Mouse (Mus musculus): ENCODE measurements at regions not wholly inside any gene's neighbourhood (a gene's known extent, or its start where the extent isn't known, plus 50 kb on each side); places are given as distances from the start of the nearest gene placed in this dataset.

DNA sequence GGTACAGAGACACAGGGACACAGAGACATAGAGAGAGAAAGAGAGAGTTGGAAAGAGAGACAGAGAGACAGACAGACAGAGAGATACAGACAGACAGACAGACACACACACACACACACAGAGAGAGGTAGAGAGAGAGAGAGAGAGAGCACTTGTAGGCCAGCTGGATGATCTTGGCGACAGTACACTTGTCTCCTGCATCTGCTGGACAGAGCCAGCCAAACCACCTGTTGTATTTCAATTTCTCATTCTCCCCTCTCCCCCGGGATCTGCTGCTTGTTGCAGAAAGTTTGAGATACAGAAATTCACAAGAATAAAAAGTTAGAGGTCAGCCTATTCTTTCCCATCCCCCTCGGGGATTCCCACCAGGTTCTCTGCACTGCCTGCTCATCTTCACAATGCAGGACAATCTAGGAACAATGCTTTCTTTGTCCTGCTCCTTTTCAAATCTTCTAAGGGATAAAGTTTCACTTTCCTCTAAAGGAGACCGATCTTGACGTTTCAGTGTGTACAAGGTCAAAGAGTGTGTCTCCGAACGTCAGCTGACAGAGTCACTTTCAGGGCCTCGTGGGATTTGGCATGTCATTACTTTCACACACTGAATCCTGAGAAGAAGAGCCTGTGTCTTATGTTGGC lies 94.4 kb upstream of the Nectin3 start:
- Histone ChIP-seq H3K4me2 (ENCODE audit: low read depth, low read length) (no peak overlapping the region), H3K9ac (ENCODE audit: low read depth, low read length) (no peak overlapping the region), H3K4me3 (ENCODE audit: low read depth, low read length) (no peak overlapping the region), H3K27me3 (replicated peaks; ENCODE audit: control insufficient read depth, insufficient read depth, low read length) (no peaks in the 10 kb centered on the region), H3K36me3 (ENCODE audit: control insufficient read depth, insufficient read depth, low read length) (no peaks in the 10 kb centered on the region), H3K9me3 (ENCODE audit: control insufficient read depth, low read length) (no peaks in the 10 kb centered on the region), H3K4me1 (ENCODE audit: control insufficient read depth, insufficient read depth, low read length) (no peaks in the 10 kb centered on the region), H3K27ac (replicated peaks; ENCODE audit: low read depth, low read length) (no peak overlapping the region)
- DNase-seq (ENCODE audit: low spot score) (peak; percentile 64), ATAC-seq (ENCODE audit: low read depth) (peak; percentile 37; the same call in 1 of the 2 replicates)
- 17% methylated on average over 8 of the region's 8 CpGs for WGBS

DNA sequence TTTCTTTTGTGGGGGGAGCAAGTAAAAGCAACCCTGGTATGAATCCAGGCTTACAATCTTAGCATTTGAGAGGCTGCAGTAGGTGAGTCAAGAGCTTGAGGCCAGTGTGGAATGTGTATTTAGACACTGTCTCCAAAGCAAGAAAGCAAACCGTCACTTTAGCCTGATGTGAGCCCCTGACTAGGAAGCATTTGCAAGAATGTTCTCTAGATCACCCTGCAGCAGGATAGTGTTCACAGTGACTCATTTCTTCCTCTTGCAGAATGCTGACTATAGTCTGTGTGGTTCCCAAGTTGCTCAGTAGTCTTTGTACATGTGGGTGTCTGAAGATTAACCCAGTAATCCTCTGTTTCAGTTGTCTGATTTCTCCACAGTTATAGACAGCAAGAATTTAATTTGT lies 88.7 kb upstream of the Nectin3 start:
- ATAC-seq (ENCODE audit: low read depth) (no peak), DNase-seq (ENCODE audit: low spot score) (peak; percentile 27)
- no peak overlapping the region for H3K9ac ChIP-seq (ENCODE audit: low read depth, low read length)
- H3K27me3 ChIP-seq (replicated peaks; ENCODE audit: control insufficient read depth, insufficient read depth, low read length), result no peaks in the 10 kb centered on the region
- no peak overlapping the region for H3K27ac ChIP-seq (replicated peaks; ENCODE audit: low read depth, low read length)
- no peaks in the 10 kb centered on the region for H3K36me3 ChIP-seq (ENCODE audit: control insufficient read depth, insufficient read depth, low read length)
- H3K9me3 ChIP-seq (ENCODE audit: control insufficient read depth, low read length), result no peaks in the 10 kb centered on the region
- H3K4me1 ChIP-seq (ENCODE audit: control insufficient read depth, insufficient read depth, low read length), result no peaks in the 10 kb centered on the region
- no peak overlapping the region for H3K4me2 ChIP-seq (ENCODE audit: low read depth, low read length)
- no peak overlapping the region for H3K4me3 ChIP-seq (ENCODE audit: low read depth, low read length)
- 44% methylated on average over 1 of the region's 1 CpGs for WGBS

DNA sequence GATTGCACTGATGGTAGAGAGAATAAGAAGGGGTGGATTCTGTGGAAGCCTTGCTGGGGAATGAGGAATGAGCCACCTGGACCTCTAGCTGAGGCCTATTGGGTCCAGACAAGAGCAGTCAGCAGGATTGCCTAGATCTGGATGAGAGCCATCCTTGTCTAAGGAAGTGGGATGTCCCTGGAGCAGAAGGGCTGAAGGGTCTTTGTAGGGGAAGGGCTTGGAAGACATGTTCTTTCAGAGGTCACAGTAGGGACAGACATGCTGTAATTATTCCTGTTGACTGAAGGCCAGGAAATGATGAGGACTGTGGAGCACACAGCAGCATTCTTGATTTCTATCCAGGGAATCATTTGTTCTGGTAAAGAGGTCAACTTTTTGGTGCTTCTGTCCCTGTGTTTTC lies 86.2 kb upstream of the Nectin3 start:
- Histone ChIP-seq H3K27ac (replicated peaks; ENCODE audit: low read depth, low read length) (no peak overlapping the region), H3K4me3 (ENCODE audit: low read depth, low read length) (no peak overlapping the region), H3K4me2 (ENCODE audit: low read depth, low read length) (no peak overlapping the region), H3K9ac (ENCODE audit: low read depth, low read length) (no peak overlapping the region), H3K27me3 (replicated peaks; ENCODE audit: control insufficient read depth, insufficient read depth, low read length) (no peaks in the 10 kb centered on the region), H3K36me3 (ENCODE audit: control insufficient read depth, insufficient read depth, low read length) (no peaks in the 10 kb centered on the region), H3K4me1 (ENCODE audit: control insufficient read depth, insufficient read depth, low read length) (no peaks in the 10 kb centered on the region), H3K9me3 (ENCODE audit: control insufficient read depth, low read length) (no peaks in the 10 kb centered on the region)
- DNase-seq (ENCODE audit: low spot score) (no peak), ATAC-seq (ENCODE audit: low read depth) (no peak)

DNA sequence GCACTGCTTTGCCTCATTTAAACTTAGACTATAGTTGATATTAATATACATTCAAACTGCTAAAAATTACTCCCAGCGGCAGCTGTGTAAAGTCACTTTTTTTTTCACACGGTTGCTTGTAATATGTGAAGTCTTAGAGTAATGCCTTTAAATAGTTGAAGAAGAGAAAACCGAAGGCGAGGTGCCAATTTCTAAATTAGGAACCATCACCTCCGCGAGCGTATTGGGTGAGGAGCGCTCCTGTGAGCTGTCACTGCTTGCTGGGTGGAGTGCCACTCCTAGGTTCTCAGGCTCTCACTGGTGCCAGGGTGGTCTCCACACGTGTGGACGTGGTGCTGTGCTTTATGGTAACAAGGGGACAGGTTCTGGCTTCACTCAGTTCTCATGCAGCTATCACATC lies 82.8 kb upstream of the Nectin3 start:
- H3K4me1 ChIP-seq (ENCODE audit: control insufficient read depth, insufficient read depth, low read length), result no peaks in the 10 kb centered on the region
- H3K4me2 ChIP-seq (ENCODE audit: low read depth, low read length), result no peak overlapping the region
- 80% methylated on average over 10 of the region's 10 CpGs for WGBS
- H3K27me3 ChIP-seq (replicated peaks; ENCODE audit: control insufficient read depth, insufficient read depth, low read length), result no peaks in the 10 kb centered on the region
- no peak for ATAC-seq (ENCODE audit: low read depth)
- H3K27ac ChIP-seq (replicated peaks; ENCODE audit: low read depth, low read length), result no peak overlapping the region
- H3K36me3 ChIP-seq (ENCODE audit: control insufficient read depth, insufficient read depth, low read length), result no peaks in the 10 kb centered on the region
- no peak overlapping the region for H3K4me3 ChIP-seq (ENCODE audit: low read depth, low read length)
- H3K9ac ChIP-seq (ENCODE audit: low read depth, low read length), result no peak overlapping the region
- H3K9me3 ChIP-seq (ENCODE audit: control insufficient read depth, low read length), result no peaks in the 10 kb centered on the region
- peak; percentile 6 for DNase-seq (ENCODE audit: low spot score)

DNA sequence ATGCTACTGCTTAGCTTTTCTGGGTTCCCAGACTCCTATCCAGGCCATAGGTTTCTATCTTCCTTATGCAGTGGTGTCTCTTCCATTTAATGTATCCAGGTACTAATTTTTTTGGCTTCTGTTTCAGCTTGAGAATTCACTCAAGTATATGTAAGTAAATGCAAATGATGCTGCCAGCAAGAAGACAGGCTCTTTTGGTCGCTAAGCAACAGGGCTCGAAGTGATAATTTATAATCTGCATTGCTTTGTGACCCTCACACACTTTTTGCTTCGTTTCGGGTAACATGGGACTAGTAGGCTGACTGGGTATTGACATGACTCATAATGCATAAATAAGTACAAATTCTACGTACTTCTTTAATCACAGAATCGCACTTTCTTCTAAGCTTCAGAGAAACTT lies 75.9 kb upstream of the Nectin3 start:
- Histone ChIP-seq H3K4me1 (ENCODE audit: control insufficient read depth, insufficient read depth, low read length) (0 out of 2 replicates have a peak, but pooled peaks cover 6% of the 10 kb centered on the region), H3K36me3 (ENCODE audit: control insufficient read depth, insufficient read depth, low read length) (no peaks in the 10 kb centered on the region), H3K9me3 (ENCODE audit: control insufficient read depth, low read length) (no peaks in the 10 kb centered on the region), H3K4me3 (ENCODE audit: low read depth, low read length) (no peak overlapping the region), H3K27ac (replicated peaks; ENCODE audit: low read depth, low read length) (no peak overlapping the region), H3K27me3 (replicated peaks; ENCODE audit: control insufficient read depth, insufficient read depth, low read length) (no peaks in the 10 kb centered on the region), H3K9ac (ENCODE audit: low read depth, low read length) (no peak overlapping the region), H3K4me2 (ENCODE audit: low read depth, low read length) (no peak overlapping the region)
- DNase-seq (ENCODE audit: low spot score) (no peak), ATAC-seq (ENCODE audit: low read depth) (no peak)
- WGBS, result 86% methylated on average over 6 of the region's 6 CpGs

DNA sequence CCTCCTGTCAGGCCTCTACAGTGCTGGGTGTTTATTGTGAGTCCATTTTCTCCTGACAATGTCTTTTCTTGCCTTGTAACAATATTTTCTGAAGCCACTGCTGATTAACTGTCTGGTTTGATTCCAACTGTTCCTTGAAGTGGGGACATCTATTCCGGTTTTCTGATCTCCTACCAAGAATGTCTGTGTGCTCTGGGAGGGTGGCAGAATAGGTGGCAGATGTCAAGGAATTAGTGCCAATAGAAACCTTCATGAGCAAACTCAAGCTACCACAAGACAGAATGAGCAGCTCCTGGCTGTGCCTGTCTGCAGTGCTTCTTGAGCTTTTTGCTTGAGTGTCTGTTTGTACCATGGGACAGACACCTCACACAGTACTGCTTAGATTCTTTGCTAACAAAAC lies 69.1 kb upstream of the Nectin3 start:
- DNase-seq (ENCODE audit: low spot score) (no peak), ATAC-seq (ENCODE audit: low read depth) (no peak)
- H3K4me1 ChIP-seq (ENCODE audit: control insufficient read depth, insufficient read depth, low read length), result no peaks in the 10 kb centered on the region
- H3K27me3 ChIP-seq (replicated peaks; ENCODE audit: control insufficient read depth, insufficient read depth, low read length), result no peaks in the 10 kb centered on the region
- H3K4me3 ChIP-seq (ENCODE audit: low read depth, low read length), result no peak overlapping the region
- no peak overlapping the region for H3K27ac ChIP-seq (replicated peaks; ENCODE audit: low read depth, low read length)
- H3K36me3 ChIP-seq (ENCODE audit: control insufficient read depth, insufficient read depth, low read length), result no peaks in the 10 kb centered on the region
- H3K9me3 ChIP-seq (ENCODE audit: control insufficient read depth, low read length), result no peaks in the 10 kb centered on the region
- WGBS, result 84% methylated on average over 1 of the region's 1 CpGs
- H3K4me2 ChIP-seq (ENCODE audit: low read depth, low read length), result no peak overlapping the region
- H3K9ac ChIP-seq (ENCODE audit: low read depth, low read length), result no peak overlapping the region

DNA sequence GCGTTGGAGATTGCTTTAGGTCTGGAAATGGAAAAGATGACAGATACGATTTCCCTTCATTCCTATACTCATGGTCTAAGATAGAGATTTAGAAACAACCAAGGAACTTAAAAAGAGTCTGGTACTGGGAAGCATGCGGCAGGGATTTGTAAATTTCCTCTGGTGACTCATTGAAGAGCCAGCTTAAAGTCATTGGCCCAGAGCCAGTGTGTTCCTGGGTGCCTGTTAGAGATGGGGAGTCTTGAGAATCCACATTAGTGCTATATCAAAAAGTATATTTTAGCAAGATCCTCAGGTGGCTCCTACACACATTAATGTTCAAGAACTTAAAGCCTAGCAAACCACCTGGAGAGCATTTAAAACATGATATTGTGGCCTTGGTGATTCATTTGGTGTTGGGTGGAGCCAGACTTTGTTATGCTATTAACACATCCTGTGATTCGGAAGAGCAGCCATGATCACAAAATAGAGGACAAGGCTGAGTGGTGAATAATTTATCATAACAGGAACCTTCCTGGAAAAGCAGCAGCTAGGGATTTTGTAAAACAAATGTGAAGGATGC lies 67.8 kb upstream of the Nectin3 start:
- ATAC-seq (ENCODE audit: low read depth) (no peak), DNase-seq (ENCODE audit: low spot score) (no peak)
- Histone ChIP-seq H3K4me1 (ENCODE audit: control insufficient read depth, insufficient read depth, low read length) (no peaks in the 10 kb centered on the region), H3K27ac (replicated peaks; ENCODE audit: low read depth, low read length) (no peak overlapping the region), H3K4me3 (ENCODE audit: low read depth, low read length) (no peak overlapping the region), H3K4me2 (ENCODE audit: low read depth, low read length) (no peak overlapping the region), H3K9me3 (ENCODE audit: control insufficient read depth, low read length) (no peaks in the 10 kb centered on the region), H3K36me3 (ENCODE audit: control insufficient read depth, insufficient read depth, low read length) (no peaks in the 10 kb centered on the region), H3K27me3 (replicated peaks; ENCODE audit: control insufficient read depth, insufficient read depth, low read length) (no peaks in the 10 kb centered on the region), H3K9ac (ENCODE audit: low read depth, low read length) (no peak overlapping the region)
- WGBS, result 75% methylated on average over 4 of the region's 4 CpGs

DNA sequence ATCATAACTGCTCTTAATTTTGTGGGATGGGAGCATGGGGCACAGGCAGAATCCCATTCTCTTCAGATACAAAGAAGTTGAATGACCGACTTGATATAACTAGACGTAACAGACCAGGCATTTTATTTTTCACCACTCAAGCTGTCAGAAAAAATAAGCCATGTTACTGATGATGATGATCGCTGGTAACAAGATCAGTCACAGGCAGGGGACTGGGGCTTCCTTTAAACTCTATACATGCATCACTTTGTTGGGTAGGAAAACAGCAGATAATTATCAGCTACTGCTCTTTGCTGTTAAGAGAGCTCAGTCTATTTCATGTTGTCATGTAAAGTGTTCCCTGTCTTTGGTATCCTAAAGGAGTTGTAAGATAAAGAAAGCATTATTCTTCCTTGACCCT lies 59.0 kb upstream of the Nectin3 start:
- H3K4me1 ChIP-seq (ENCODE audit: control insufficient read depth, insufficient read depth, low read length), result no peaks in the 10 kb centered on the region
- no peak for ATAC-seq (ENCODE audit: low read depth)
- 63% methylated on average over 3 of the region's 3 CpGs for WGBS

DNA sequence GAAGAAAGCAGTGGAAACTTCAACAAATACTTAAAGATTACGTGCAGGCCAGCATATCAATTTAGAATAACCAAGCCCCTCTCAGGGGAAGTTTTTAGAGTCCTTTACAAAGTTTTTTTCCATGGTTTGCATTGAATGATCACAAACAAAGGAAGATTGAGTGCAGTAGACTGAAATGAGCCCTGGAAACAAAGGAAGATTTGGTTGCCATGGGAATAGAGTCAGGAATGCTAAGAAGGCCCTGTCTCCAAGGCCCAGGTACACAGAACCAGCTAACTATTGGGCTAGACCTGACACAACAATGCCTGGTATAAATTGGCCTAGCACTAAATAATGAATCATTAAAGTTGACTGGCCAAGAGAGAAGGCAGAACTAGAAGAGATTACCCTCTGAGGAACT lies 49.9 kb upstream of the Nectin3 start:
- Histone ChIP-seq H3K4me1 (ENCODE audit: control insufficient read depth, insufficient read depth, low read length) (no peaks in the 10 kb centered on the region), H3K4me2 (ENCODE audit: low read depth, low read length) (no peak overlapping the region), H3K4me3 (ENCODE audit: low read depth, low read length) (no peak overlapping the region), H3K36me3 (ENCODE audit: control insufficient read depth, insufficient read depth, low read length) (no peaks in the 10 kb centered on the region), H3K9me3 (ENCODE audit: control insufficient read depth, low read length) (no peaks in the 10 kb centered on the region), H3K9ac (ENCODE audit: low read depth, low read length) (no peak overlapping the region), H3K27ac (replicated peaks; ENCODE audit: low read depth, low read length) (no peak overlapping the region), H3K27me3 (replicated peaks; ENCODE audit: control insufficient read depth, insufficient read depth, low read length) (no peaks in the 10 kb centered on the region)
- 0 out of 2 replicates have a peak, but pooled peaks have one; percentile 55 for ATAC-seq (ENCODE audit: low read depth)
- peak; percentile 35 for DNase-seq (ENCODE audit: low spot score)
- WGBS, result 81% methylated on average over 1 of the region's 1 CpGs

More for the DNA sequence above, 59.0 kb upstream of the Nectin3 start:
- Histone ChIP-seq H3K27me3 (replicated peaks; ENCODE audit: control insufficient read depth, insufficient read depth, low read length) (no peaks in the 10 kb centered on the region), H3K4me2 (ENCODE audit: low read depth, low read length) (no peak overlapping the region), H3K36me3 (ENCODE audit: control insufficient read depth, insufficient read depth, low read length) (no peaks in the 10 kb centered on the region), H3K9ac (ENCODE audit: low read depth, low read length) (no peak overlapping the region), H3K9me3 (ENCODE audit: control insufficient read depth, low read length) (no peaks in the 10 kb centered on the region), H3K4me3 (ENCODE audit: low read depth, low read length) (no peak overlapping the region), H3K27ac (replicated peaks; ENCODE audit: low read depth, low read length) (no peak overlapping the region)
- no peak for DNase-seq (ENCODE audit: low spot score)

Measured in embryonic facial prominence, embryonic 14.5 days (tissue).